Mouse (Mus musculus): ENCODE results near the gene Spp2. TPM values are rescaled to one million over a fixed set of nuclear protein-coding genes. Genes with fewer than 3 reads are reported as not detected.

Spp2 gene
- not detected for total RNA-seq (2023)

GRCm38 (mm10) chr1:88406807-88407198 lies at the start of gene Spp2:
Gene Spp2 (plus strand): TSS chr1:88406961.

Other genes with a start within 250 kb of the Spp2 start
- gene Ugt1a5, start 240.9 kb upstream of the Spp2 start, total RNA-seq (2023): not detected
- not detected for gene Ugt1a2, start 206.4 kb upstream of the Spp2 start, total RNA-seq (2023)
- gene Dnajb3, start 201.2 kb upstream of the Spp2 start, total RNA-seq (2023): 1 to 10 TPM in 1 of 2 experiments, not detected in 1; 1.1 TPM
- gene Ugt1a1, start 195.0 kb upstream of the Spp2 start, total RNA-seq (2023): not detected
- gene Mroh2a, start 180.0 kb upstream of the Spp2 start, total RNA-seq (2023): under 1 TPM in 1 of 2 experiments, not detected in 1; 0.12 TPM
- 100 to 1,000 TPM; 175 to 196 TPM for gene Hjurp, start 129.3 kb upstream of the Spp2 start, total RNA-seq (2023)
- gene Trpm8, start 129.3 kb upstream of the Spp2 start, total RNA-seq (2023): not detected
- gene Glrp1, start 103.1 kb downstream of the Spp2 start, total RNA-seq (2023): not detected